Mouse (Mus musculus) kidney, adult 8-10 months (tissue): ENCODE results near the gene Ppp1r14b.
"Not testable (repeated sequence)": the region's sequence is repeated elsewhere in the genome, so short reads cannot be mapped to it uniquely, and the experiment has no call there.

Experiments used
- DNase-seq, 2 experiments: peaks; one replicate each; pipeline ENCODE4 v3.0.0; 2022

Gene Ppp1r14b

GRCm38 (mm10) chr19:6977759-6978638 is 3.2 kb downstream of the Ppp1r14b start:
- no peak for DNase-seq

- DNase-seq = no peak
Observed at GRCm38 (mm10) chr19:6978639-6978974, 3.8 kb downstream of the Ppp1r14b start.

DNA sequence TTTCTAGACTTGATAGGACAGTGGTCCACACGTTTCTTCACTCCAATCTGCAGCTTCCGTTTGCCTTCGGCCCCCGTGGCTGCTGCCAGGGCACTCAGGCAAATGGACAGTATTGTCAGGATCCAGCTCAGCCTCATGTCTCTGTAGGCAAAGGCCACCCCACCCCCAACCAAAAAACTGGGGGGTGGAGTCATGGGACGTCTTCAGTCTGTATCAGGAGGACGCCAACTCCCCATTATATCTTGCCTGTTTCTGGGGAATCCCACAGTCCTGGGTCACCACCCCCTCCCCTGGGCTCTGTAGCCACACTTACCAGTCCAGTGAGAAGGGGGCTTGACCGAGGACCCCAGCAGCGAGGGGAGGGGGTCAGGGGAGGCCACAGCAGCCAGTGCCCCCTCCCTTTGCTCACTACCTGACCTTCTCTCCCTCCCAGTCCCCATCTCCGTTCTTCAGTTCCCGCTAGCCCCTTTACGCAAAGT is 4.3 kb downstream of the Ppp1r14b start:
- DNase-seq = peak in 1 of 2 experiments; percentile 52

- peak; percentile 100 for DNase-seq
Observed at GRCm38 (mm10) chr19:6979486-6980380, 5.0 kb downstream of the Ppp1r14b start.

GRCm38 (mm10) chr19:6980381-6981093 is 5.8 kb downstream of the Ppp1r14b start, which contains the start of gene Fkbp2:
Fkbp2 (minus strand) TSS chr19:6980501.
- peak; percentile 99 for DNase-seq

DNA sequence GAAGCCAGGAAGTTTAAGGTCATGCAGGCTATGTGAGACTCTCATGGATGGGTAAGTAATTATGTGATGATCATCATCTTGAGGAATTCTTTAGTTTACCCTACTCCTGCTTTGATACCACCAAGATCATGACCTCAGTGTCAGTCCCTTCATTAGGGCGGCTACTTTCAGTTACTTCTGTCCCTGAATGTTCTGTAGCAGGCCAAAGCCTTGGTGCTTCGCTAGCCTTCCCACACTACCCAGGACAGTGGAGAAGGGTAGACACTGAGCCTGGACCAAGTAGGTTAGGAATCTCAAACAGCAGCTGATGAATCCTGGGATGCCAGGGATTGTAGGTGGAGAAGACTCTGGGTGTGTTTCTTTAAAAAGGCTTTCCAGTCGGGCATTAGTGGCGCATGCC is 6.7 kb downstream of the Ppp1r14b start:
- DNase-seq = no peak

- DNase-seq = no peak
Observed at GRCm38 (mm10) chr19:6983621-6984020, 8.9 kb downstream of the Ppp1r14b start.

DNA sequence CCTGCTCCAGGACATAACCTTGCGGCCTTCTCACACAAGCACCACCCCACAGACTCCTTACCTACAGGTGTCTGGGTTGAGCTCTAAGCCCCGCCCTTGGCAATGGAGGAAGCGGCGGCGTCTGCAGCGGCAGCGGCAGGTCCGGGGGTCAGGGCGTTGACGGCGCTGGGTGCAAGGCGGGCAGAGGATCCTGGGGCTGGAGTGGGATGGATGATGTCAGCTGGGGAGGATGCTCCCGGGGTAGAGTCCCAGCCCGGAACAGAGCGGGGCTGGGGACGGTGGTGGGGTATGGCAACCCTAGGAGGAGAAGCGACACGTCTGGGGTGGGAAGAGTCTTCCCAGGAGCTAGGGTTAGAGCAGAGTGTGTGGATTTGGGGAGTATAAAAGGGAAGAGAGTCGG is 10.5 kb downstream of the Ppp1r14b start:
- DNase-seq = no peak

DNA sequence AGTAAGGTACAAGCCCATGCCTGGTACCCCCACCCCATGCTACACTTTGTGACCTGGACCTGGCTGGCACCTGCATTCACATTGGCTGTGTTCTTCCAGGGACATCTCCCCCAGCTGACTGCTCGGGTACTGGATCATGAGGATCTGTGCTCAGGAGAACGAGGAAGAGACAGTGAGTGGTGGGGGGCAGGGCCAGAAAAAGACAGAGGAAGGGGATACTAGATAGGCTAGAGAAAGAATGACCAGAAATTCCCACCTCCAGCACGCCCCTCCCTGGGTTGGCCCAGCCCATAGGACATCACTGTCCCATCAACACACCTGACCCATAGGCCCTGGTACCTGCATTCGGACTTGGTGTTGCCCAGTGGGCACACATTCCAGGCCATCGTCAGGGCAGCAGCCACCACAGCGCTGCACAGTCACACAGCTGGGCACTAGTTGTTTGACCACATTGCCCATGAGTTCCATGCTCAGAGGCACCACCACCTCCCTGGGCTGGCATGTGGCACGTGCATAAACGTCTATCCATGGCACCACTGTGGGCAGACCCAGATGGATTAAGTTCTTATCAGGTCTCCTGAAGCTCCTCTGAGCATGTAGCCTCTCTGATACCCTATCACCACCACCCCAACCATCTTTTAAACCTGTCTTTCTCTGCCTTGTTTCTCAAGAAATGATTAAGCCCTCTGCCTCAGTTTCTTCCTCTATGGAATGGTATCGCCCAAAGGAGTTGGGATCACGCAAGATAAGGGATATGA is 11.4 kb downstream of the Ppp1r14b start:
- no peak for DNase-seq

GRCm38 (mm10) chr19:6987061-6987903 is 12.5 kb downstream of the Ppp1r14b start, which contains the start of gene Vegfb:
Vegfb (minus strand) TSS chr19:6987651.
- peak in 1 of 2 experiments; percentile 65 for DNase-seq

- DNase-seq = no peak
Observed at GRCm38 (mm10) chr19:6987904-6988285, 13.1 kb downstream of the Ppp1r14b start.

DNA sequence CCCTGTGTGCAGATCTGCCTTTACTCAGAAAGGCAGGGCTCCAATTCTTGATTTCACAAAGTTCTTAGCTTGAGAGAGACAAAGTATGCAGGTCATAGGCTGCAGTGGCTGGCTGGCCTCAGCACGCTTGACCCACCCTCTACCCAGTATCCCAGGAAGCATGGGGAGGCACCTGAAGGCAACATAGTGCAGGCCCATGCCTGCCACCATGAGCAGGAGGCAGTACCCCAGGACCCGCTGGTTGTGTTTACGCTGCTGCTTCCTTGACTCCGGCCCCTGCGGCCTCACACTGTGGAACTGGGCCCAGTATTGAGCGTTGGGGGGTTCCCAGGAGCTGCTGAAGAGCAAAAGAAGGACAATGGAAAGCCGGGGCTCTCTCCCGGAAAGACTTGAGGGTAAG is 14.5 kb downstream of the Ppp1r14b start:
- DNase-seq = no peak

DNA sequence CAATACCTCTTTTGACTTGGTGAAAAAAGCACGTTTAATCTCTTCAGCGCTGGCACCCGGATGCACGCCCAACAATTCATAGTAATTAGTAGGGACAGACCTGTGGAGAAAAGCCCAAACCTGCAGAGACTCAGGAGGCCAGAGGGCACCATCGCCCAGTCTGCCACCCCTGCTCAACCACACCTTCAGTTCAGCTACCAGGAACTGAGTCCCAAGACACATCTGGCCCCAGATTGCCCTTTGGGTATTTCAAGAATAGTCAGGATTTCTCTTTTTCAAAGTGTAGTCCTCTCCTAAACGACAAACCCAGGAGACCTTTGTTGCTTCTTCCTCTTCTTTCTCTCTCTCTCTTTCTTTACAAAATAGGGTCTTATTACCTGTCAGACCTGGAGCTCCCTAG is 15.9 kb downstream of the Ppp1r14b start:
- no peak for DNase-seq

DNA sequence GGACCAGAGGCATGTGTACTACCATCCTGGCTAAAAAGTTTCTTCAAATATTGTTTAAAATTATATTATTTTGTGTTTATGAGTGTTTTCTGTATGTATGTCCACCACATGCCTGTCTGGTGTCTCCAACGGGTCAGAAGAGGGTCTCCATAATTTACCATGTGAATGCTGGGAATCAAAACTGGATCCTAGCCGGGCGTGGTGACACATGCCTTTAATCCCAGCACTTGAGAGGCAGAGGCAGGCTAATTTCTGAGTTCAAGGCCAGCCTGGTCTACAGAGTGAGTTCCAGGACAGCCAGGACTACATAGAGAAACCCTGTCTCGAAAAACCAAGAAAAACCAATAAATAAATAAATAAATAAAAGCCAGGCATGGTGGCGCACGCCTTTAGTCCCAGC is 16.4 kb downstream of the Ppp1r14b start:
- not testable (repeated sequence) for DNase-seq

DNA sequence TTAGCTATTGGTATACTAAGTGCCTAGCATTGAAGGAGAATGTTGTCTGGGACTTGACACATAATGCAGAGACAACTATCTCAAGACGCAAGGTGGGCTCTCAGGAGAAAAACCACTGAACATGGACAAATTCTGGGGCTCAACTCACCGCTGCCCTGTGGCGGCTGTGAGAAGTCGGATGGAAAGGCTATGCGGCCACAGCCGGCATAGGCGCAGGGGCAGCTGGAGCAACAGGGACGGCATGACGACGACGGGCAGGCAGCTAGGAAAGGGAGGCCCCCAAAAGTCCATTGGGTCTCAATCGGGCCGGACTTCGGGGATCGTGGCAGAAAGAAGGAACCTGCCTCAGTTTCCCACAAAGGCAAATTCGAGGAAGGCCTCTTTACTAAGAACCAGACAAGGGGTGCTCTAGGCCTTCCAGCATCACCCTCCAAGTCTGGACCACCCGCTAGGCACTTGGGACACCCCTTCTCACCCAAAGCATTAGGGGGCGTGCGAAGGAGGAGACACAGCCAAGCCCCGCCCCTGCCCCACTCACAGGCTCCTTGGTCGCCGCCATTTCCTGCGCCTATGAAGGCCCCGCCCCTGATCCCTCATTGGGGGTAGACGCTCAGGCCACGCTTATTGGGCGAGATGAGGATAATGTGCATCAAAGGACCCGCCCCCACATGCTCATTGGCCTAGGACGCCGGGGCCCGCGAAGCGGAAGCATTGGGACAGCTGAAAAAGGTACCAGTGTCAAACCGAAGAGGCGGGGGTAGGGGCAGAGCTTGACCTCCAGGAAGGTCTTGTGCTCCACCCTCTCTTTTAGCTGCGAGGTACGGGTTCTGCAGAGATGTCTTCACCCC is 17.5 kb downstream of the Ppp1r14b start, which contains the start of gene Dnajc4:
TSS of gene Dnajc4 (minus strand) at position 562 of the 848 bp plus-strand sequence.
- DNase-seq = peak; percentile 97 to 98

DNA sequence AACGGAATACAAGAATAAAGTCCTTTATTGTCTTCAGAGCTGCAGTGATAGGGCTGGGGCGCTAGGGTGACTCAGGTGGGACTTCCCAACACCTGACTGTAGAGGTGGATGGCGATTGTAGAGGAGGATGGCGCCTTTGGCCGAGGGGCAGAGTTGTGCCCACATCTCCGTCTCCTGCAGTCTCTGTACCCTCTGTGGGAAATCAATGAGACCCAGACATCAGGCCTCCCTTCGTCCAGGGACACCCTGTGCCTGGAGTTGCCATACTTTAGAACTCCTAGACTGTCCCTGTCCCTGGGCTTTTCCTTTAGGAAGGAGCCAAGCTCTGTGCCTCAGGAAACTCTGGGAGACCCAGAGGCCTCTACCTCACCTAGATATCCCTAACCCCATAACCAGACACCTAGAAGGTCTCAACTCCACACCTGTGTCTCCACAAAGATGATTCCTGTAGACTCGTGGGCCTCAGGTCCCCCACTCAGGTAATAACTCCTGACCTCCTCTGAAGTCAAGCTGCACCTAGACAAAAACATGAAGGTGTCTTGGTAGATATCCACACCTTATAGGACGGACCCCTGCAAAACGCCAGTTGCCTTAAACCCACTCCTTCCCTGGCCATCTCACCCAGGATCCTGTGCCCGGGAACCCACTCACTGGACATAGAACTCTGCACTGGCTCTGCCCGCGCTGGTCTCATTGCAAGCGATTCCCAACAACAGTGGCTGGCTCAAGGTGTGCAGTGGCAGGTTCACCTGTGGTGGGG is 18.4 kb downstream of the Ppp1r14b start:
- DNase-seq = peak in 1 of 2 experiments; percentile 26

GRCm38 (mm10) chr19:6994002-6994401 is 19.2 kb downstream of the Ppp1r14b start:
- no peak for DNase-seq

DNA sequence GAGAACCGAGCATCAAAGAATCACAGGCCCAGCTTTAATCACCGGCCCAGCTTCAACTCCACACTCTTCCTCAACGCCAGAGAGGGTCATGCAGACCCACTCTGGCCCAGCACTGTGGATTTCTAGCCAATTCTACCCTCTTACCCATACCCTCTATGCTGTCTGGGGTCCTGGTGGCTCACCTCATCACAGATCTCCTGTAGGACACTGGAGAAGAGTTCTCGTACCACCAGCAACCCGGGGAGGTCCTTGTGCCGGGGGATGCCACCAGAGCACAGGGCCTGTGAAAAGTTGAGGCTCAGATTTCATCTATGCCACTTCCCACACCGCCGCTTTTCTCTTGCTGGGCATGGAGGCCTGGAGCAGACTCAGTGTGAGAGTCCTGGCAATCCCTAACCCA is 19.7 kb downstream of the Ppp1r14b start:
- no peak for DNase-seq
